Mouse (Mus musculus) olfactory bulb, adult 2 months (tissue): ENCODE data around the gene 2610028H24Rik.

Experiments used
- CTCF ChIP-seq: fragments of 200-500 bp; IDR thresholded peaks from 2 replicates; pipeline ENCODE4 v1.5.1; 2012; ENCODE audit warnings: low read depth, mild to moderate bottlenecking, low read length, moderate library complexity; ENCODE audit not compliant: insufficient read depth
- POLR2A ChIP-seq: fragments of 200-500 bp; IDR thresholded peaks from 2 replicates; pipeline ENCODE4 v1.6.1; 2012; ENCODE audit warnings: mild to moderate bottlenecking, low read depth, low read length, moderate library complexity; ENCODE audit not compliant: insufficient read depth

- TF ChIP-seq CTCF: peak; percentile 48; the same call in 1 of the 2 replicates
- TF ChIP-seq POLR2A: peak; percentile 90
Observed at GRCm38 (mm10) chr10:76468203-76469162, 19.6 kb downstream of the 2610028H24Rik start, which contains the start of the genes Mcm3ap and Ybey.
